Mouse (Mus musculus): ENCODE measurements around the gene 1810009A15Rik.

DNA sequence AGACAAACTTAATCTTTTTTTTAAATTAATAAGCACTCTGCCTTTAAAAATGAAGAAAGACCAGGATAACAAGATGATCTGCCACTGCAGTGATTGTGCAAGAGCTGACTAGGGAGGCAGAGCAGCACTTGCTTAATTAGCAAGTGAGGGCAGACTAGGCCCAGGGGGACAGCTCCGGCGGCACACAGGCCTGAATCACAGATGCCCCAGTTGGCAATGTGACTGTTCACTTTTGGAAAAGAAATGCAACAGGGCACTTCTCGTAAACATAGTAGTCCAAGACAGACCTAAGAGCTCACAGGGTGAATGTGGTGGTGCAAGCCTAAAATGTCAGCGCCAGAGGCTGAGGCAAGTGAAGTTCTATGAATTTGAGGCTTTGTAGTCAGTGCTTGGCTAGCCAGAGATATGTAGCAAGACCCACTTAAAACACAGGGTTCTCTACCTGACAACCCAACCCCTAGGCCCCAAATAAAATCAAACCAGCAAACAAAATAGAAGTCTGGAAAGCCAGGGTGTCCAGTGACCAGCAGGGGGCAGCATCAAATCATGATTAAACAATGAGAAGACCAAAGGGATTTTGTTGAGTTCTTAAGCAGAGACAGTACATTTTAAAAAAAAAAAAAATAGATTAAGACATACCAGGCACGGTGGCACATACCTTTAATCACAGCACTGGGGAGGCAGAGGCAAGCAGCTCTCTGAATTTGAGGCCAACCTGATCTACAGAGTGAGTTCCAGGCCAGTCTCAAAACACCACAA lies 44.1 kb upstream of the 1810009A15Rik start:
- peak; percentile 39 for TF ChIP-seq CTCF (IDR thresholded peaks at IDR 0.05; ENCODE audit: control insufficient read depth, insufficient read depth, low read length)
- no peak for TF ChIP-seq POLR2A (IDR thresholded peaks at IDR 0.05; ENCODE audit: borderline replicate concordance, control insufficient read depth, low read depth, low read length)

Measured in bone marrow, adult 2 months (tissue).